Mouse (Mus musculus) cerebellum, adult 9-11 months (tissue): ENCODE results near the gene Hk1.
A peak's percentile ranks its signal among the peaks of the same experiment; 100 is the strongest.

Experiments used
- DNase-seq: peaks from one replicate; pipeline ENCODE4 v3.0.0; 2022

The Hk1 gene

GRCm38 (mm10) chr10:62261115-62261886, 118.4 kb downstream of the Hk1 start:
- DNase-seq, result peak; percentile 77

DNA sequence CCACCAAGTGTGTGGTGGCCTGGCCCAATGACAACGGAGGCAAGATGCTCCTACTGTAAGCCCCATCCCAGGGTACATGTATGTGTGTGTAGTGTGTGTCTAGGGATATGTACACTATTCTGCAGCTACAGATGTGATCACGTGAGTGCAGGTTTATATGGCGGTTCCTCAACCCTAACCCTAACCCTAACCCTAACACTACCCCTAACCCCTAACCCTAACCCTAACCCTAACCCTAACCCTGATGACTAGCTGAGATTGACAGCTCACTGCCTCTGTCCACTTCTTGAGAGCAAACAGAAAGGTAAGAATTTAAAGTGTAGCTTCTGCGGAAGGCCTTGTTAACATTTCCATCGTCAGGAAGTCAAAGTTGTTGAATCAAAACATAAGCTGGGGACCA, 121.4 kb downstream of the Hk1 start:
- no peak for DNase-seq

DNA sequence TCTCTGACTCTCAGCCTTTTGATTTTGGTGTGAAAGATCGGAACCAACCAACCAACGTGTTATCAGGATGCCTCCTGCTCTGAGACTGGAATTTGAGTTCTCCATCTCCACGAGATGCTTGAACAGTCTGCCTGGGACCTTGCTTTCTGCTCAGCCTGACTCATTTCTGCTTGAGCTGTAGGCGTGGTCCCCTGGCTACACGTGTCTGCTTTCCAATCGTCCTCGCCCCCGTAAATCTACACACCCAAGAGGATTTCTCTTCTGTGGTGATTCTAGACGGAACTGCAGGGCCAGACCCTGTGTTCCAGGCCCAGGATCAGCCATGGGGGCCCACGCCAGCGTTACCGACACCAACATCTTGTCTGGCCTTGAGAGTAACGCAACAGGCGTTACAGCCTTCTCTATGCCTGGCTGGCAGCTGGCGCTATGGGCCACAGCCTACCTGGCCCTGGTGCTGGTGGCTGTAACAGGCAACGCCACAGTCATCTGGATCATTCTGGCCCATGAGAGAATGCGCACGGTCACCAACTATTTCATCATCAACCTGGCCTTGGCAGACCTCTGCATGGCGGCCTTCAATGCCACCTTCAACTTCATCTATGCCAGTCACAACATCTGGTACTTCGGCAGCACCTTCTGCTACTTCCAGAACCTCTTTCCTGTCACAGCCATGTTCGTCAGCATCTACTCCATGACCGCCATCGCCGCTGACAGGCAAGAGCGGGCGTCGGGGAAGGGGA, 127.0 kb downstream of the Hk1 start:
- no peak for DNase-seq

DNA sequence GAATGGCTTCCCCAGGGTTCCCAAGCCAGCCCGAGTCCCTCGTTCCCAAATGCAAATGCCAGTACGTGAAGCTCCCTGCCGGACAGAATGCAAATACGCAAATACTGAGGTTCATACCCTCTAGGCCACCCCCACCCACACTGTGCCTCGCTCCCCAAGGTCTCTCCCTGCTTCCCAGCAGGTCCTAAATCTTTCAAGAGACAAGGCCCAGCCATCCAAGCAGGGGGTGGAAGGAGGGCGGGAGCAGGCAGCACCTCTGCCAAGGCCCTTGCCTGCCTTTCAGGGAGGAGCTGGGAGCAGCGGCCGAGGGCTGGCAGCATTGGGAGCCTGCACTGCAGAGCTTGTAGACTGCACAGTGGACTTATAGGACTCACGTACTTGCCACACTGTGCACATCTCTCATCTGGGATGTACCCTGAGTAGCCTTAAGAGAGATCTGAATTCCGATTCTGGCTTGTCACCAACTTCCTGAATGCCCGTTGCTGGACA, 127.7 kb downstream of the Hk1 start, which contains the start of gene Tacr2:
TSS of gene Tacr2 (plus strand) at position 439 of the 489 bp plus-strand sequence.
- DNase-seq, result no peak

GRCm38 (mm10) chr10:62247815-62248214, 131.9 kb downstream of the Hk1 start:
- no peak for DNase-seq

GRCm38 (mm10) chr10:62247156-62247555, 132.6 kb downstream of the Hk1 start:
- no peak for DNase-seq

DNA sequence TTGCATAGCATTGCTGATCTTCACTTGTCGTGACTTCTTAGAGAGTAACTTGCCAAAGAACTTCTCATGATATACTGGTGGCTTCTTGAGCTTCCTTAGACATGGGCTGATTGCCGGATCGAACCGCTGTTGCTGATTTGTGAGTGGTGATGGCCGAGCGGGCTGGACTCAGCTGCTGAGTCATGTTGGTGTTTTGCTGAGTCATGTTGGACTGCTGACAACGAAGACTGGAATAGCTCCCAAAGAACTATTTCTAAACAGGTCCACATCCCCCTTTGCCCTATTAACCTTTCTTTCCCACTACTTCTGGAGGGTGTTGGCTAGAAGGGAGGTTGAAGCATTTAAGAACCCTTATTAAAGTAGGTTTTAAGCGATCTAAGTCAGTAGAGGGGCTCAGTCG, 135.6 kb downstream of the Hk1 start:
- no peak for DNase-seq

DNA sequence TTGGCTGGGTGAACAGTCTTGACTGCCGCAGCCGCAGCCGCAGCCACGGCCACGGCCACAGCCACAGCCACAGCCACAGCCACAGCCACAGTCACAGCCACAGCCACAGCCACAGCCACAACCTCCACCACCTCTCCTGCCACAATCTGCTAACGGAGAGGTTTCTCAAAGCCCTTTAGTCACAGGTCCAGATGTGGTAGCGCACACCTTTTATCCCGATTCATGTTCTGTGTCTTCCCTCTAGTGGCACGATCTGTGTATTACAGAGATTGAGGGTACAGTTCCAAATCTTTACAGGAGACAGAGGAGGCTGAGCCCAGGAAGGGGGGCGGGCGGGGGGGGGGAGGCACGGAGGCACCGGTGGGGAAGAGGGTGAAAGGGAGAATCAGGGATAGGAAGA, 136.8 kb downstream of the Hk1 start:
- DNase-seq, result peak; percentile 48

DNA sequence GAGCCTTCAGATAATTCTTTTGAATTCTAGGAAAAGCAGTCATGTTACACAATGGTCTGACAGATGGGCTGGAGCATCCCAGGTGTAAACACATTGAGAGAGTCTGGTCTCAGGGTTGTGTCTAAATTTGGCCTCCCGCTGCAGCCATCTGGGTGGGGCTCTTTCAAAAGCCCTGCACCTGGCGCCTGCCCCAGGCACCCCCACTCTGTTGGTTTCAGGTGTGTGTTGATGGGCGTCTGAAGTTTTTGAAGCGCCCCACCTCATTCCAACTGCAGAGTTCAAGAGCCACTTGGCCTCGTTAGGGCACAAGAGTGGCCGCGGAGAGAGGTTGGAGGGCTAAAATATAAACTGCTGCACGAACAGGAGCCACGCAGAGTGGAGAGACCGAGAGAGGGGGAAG, 137.3 kb downstream of the Hk1 start:
- no peak for DNase-seq

GRCm38 (mm10) chr10:62239270-62239669, 140.4 kb downstream of the Hk1 start:
- DNase-seq, result no peak

- no peak for DNase-seq
These were observed 141.0 kb downstream of the Hk1 start for GRCm38 (mm10) chr10:62238688-62239087.

DNA sequence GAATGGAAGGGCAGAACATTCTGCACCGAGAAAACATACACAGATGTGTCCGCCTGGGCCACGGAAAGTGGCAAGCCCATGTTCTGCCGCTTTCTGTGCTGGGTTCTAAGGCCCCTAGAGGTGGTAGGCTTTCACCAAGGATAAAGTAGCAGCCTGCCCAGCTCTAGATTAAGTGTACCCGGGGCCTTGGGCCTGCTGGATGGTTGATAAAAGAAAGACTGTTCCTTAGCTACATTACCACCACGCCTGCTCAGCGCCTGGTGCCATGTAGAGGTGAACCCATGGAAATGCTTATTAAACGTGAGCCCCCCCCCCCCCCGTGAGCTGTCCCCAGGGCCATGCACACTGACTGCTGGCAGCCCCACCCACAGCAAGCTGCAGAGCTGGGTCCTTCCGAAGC, 142.5 kb downstream of the Hk1 start:
- no peak for DNase-seq

- no peak for DNase-seq
These were observed 143.5 kb downstream of the Hk1 start for GRCm38 (mm10) chr10:62236165-62236564.

DNA sequence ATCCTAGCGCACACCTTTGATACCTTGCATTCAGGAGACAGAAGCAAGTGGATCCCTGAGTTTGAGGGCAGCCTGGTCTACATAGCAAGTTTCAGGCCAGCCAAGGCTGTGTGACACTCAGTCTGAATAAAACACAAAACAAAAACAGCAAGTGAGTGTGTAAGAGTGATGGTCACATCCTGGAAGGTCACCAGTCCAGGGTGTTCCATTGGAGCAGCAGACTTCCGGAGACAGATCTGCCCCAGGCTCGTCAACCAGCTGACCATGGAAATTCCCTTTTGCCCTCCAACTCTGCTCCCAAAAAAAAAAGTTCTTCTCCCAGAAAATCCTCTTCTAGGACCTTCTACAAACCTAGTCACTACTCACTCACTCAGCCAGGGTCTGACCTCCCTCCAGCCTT, 147.9 kb downstream of the Hk1 start:
- no peak for DNase-seq

GRCm38 (mm10) chr10:62231395-62231732, 148.3 kb downstream of the Hk1 start:
- DNase-seq, result no peak

DNA sequence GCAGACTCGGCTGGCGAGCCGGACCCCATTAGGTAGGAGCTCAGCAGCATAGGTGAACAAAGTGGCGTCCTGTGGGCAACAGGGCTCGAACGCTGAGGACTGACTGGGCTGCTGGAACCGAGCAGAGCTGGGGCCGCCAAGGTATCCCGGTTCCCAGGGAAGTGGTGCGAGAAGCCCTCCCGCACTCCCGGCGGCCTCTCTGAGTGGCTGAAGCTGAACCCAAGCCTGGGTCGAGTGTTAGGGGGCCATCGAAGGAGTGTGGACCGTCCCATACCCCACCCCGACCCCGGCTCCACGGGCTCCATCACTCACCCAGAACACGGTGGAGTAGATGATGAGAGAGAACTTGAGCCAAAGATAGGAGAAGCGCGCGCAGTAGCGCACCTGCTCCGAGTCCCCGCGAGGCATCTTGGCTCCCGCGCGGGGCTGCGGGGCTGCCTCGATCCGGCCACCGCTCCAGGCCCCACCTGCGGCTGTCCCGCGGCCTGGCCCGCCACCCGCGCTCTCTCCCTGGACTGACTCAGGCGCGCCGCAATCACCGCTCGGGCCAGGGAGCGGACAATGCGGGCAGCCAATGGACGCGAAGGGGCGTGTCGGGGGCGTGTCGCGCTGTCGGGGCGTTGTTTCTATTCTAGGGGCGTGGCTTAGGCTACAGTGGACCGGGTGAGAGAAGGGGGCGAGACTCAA, 148.9 kb downstream of the Hk1 start, which contains the start of gene Tspan15:
TSS of gene Tspan15 (minus strand) at position 544 of the 687 bp plus-strand sequence.
- DNase-seq, result peak; percentile 95

GRCm38 (mm10) chr10:62228126-62228525, 151.6 kb downstream of the Hk1 start:
- DNase-seq, result peak; percentile 50

DNA sequence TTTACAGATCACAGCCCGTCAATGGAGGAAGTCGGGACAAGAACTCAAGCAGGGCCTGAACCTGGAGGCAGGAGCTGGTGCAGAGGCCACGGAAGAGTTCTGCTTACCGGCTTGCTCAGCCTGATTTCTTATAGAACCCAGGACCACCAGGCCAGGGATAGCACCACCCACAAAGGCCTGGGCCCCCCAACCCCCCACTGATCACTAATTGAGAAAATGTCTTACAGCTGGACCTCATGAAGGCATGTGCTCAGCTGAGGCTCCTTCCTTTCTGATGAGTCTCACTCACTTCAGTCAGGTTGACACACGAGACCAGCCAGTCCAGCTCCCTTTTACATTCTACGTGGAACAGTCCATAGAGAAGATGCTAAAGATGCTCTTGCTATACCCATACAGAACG, 153.9 kb downstream of the Hk1 start:
- DNase-seq, result no peak

DNA sequence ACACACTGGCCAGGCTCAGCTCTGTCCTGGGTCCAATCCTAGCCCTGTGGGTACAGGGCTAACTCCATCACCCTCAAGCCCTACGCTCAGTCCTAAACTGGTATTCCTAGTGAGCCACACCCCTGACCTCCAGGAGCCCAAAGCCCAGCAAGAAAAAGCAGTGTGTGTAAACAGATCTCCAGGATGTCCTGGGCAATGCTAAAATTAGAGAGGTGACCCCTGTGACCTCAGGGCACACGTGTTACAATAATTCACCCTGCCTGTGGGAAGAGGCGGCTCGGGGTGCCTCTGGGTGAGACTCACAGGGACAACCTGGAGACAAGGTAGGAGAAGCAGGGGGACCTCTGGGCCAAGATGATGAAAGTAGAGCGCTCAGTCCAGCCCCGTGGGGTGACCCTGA, 155.5 kb downstream of the Hk1 start:
- no peak for DNase-seq

GRCm38 (mm10) chr10:62222777-62223176, 156.9 kb downstream of the Hk1 start:
- no peak for DNase-seq

- no peak for DNase-seq
These were observed 158.1 kb downstream of the Hk1 start for GRCm38 (mm10) chr10:62221647-62222046.

- no peak for DNase-seq
These were observed 158.8 kb downstream of the Hk1 start for GRCm38 (mm10) chr10:62220732-62221514.
